Mouse (Mus musculus) neural tube, embryonic 14.5 days (tissue): ENCODE data around the gene Pxmp4. TPM values are rescaled to one million over a fixed set of nuclear protein-coding genes. Genes with fewer than 3 reads are reported as not detected.

ENCODE experiments used
- ATAC-seq: fragments of 200-750 bp; cut with Nextera tagmentation; 2 replicates; pipeline ENCODE4 v1.8.0; 2017; ENCODE audit warnings: low read depth, mild to moderate bottlenecking, moderate TSS enrichment, moderate library complexity
- H3K27ac ChIP-seq: fragments of 300-500 bp; sonication (generic); 2 replicates; pipeline ENCODE4 v1.5.1; 2014; ENCODE audit warnings: low read depth, mild to moderate bottlenecking, control low read depth, low read length, moderate library complexity, mixed read lengths
- H3K27me3 ChIP-seq: fragments of 300-500 bp; sonication (generic); 2 replicates; pipeline ENCODE4 v1.6.1; 2014; ENCODE audit warnings: low read length; ENCODE audit not compliant: control insufficient read depth, insufficient read depth
- H3K36me3 ChIP-seq: fragments of 300-500 bp; sonication (generic); 2 replicates; pipeline ENCODE4 v1.6.1; 2014; ENCODE audit warnings: low read length, mixed read lengths; ENCODE audit not compliant: control insufficient read depth, insufficient read depth
- H3K4me1 ChIP-seq: fragments of 300-500 bp; sonication (generic); 2 replicates; pipeline ENCODE4 v1.6.1; 2014; ENCODE audit warnings: low read length; ENCODE audit not compliant: control insufficient read depth, insufficient read depth
- H3K4me2 ChIP-seq: fragments of 300-500 bp; sonication (generic); 2 replicates; pipeline ENCODE4 v1.6.1; 2014; ENCODE audit warnings: mild to moderate bottlenecking, low read depth, low read length, control low read depth
- H3K4me3 ChIP-seq: fragments of 300-500 bp; sonication (generic); 2 replicates; pipeline ENCODE4 v1.5.1; 2014; ENCODE audit warnings: low read depth, low read length, control low read depth, mixed read lengths
- H3K9ac ChIP-seq: fragments of 300-500 bp; sonication (generic); replicated peaks from 2 replicates; pipeline ENCODE4 v1.6.1; 2014; ENCODE audit warnings: low read depth, mild to moderate bottlenecking, control low read depth, low read length, mixed read lengths
- H3K9me3 ChIP-seq: fragments of 300-500 bp; sonication (generic); 2 replicates; pipeline ENCODE4 v1.6.1; 2016; ENCODE audit warnings: low read length; ENCODE audit not compliant: control insufficient read depth
- WGBS: fragments of 180-500 bp; shearing (Covaris S2); extraction: QIAGEN DNeasy Blood & Tissue Kit; methylation state at CpG from one replicate; pipeline ENCODE4 v1.1.7; 2014; 5-methylcytosine and 5-hydroxymethylcytosine counted together
- polyA plus RNA-seq: library from polyadenylated mRNA; unstranded; fragments of >200 nt; fragmentation: Nextera tagmentation; extraction: Ambion mirVana; gene quantifications from 2 replicates; pipeline ENCODE4 v1.2.1, GENCODE M21; 2014

The Pxmp4 gene
- 16.0 and 17.5 TPM in 2 replicates for polyA plus RNA-seq

- peak within 1 kb of the TSS; percentile 73 for H3K4me3 ChIP-seq
- H3K4me1 ChIP-seq = peaks cover 12% of the 10 kb centered on the region
- no peaks in the 10 kb centered on the region for H3K27me3 ChIP-seq
- H3K4me2 ChIP-seq = peak within 1 kb of the TSS; percentile 79
- peak within 1 kb of the TSS; percentile 28; the same call in 1 of the 2 replicates for H3K27ac ChIP-seq
- H3K9me3 ChIP-seq = no peaks in the 10 kb centered on the region
- under 1% methylated on average over 13 of the region's 13 CpGs for WGBS
- peak; percentile 100 for ATAC-seq
- H3K36me3 ChIP-seq = no peaks in the 10 kb centered on the region
- H3K9ac ChIP-seq = peak within 1 kb of the TSS; percentile 72
Measured at GRCm38 (mm10) chr2:154603638-154604153, at the start of gene Pxmp4. TSS of gene Pxmp4 (minus strand) at chr2:154603708.

GRCm38 (mm10) chr2:154651363-154651762 is 47.9 kb upstream of the Pxmp4 start, which contains the start of gene Chmp4b:
TSS of gene Chmp4b (plus strand) at chr2:154651705.
- Histone ChIP-seq H3K9me3 (no peaks in the 10 kb centered on the region), H3K27me3 (no peaks in the 10 kb centered on the region), H3K36me3 (no peaks in the 10 kb centered on the region), H3K4me1 (no peaks in the 10 kb centered on the region), H3K4me3 (no peak within 1 kb of the TSS), H3K4me2 (no peak within 1 kb of the TSS), H3K27ac (no peak within 1 kb of the TSS), H3K9ac (no peak within 1 kb of the TSS)
- no peak for ATAC-seq
- WGBS = 63% methylated on average over 8 of the region's 8 CpGs

- ATAC-seq = no peak
- Histone ChIP-seq H3K9me3 (no peaks in the 10 kb centered on the region), H3K36me3 (peaks cover 4% of the 10 kb centered on the region; the same call in 1 of the 2 replicates), H3K4me2 (no peak overlapping the region), H3K27me3 (no peaks in the 10 kb centered on the region), H3K4me3 (no peak overlapping the region), H3K27ac (no peak overlapping the region), H3K4me1 (no peaks in the 10 kb centered on the region), H3K9ac (no peak overlapping the region)
- 76% methylated on average over 3 of the region's 3 CpGs for WGBS
Measured at GRCm38 (mm10) chr2:154650404-154650803, 46.9 kb upstream of the Pxmp4 start.

- Histone ChIP-seq H3K27ac (no peak overlapping the region), H3K9me3 (no peaks in the 10 kb centered on the region), H3K36me3 (peaks cover 12% of the 10 kb centered on the region; the same call in 1 of the 2 replicates), H3K9ac (no peak overlapping the region), H3K4me3 (no peak overlapping the region), H3K4me2 (no peak overlapping the region), H3K27me3 (no peaks in the 10 kb centered on the region), H3K4me1 (no peaks in the 10 kb centered on the region)
- ATAC-seq = no peak
- 33% methylated on average over 3 of the region's 3 CpGs for WGBS
Measured at GRCm38 (mm10) chr2:154648086-154648485, 44.6 kb upstream of the Pxmp4 start.

GRCm38 (mm10) chr2:154646634-154647033 is 43.1 kb upstream of the Pxmp4 start:
- ATAC-seq = no peak

GRCm38 (mm10) chr2:154642712-154643385 is 39.3 kb upstream of the Pxmp4 start:
- ATAC-seq = no peak
- Histone ChIP-seq H3K4me1 (no peaks in the 10 kb centered on the region), H3K9ac (no peak overlapping the region), H3K9me3 (no peaks in the 10 kb centered on the region), H3K4me3 (no peak overlapping the region), H3K27ac (no peak overlapping the region), H3K36me3 (peaks cover 25% of the 10 kb centered on the region), H3K4me2 (no peak overlapping the region), H3K27me3 (no peaks in the 10 kb centered on the region)
- WGBS = 96% methylated on average over 6 of the region's 6 CpGs

More at GRCm38 (mm10) chr2:154646634-154647033, 43.1 kb upstream of the Pxmp4 start:
- H3K4me1 ChIP-seq = no peaks in the 10 kb centered on the region
- no peak overlapping the region for H3K27ac ChIP-seq
- no peaks in the 10 kb centered on the region for H3K9me3 ChIP-seq
- no peak overlapping the region for H3K9ac ChIP-seq
- H3K4me3 ChIP-seq = no peak overlapping the region
- 78% methylated on average over 5 of the region's 5 CpGs for WGBS
- no peaks in the 10 kb centered on the region for H3K27me3 ChIP-seq
- H3K36me3 ChIP-seq = peaks cover 12% of the 10 kb centered on the region; the same call in 1 of the 2 replicates
- H3K4me2 ChIP-seq = no peak overlapping the region

GRCm38 (mm10) chr2:154642005-154642459 is 38.5 kb upstream of the Pxmp4 start:
- WGBS = 97% methylated on average over 9 of the region's 9 CpGs
- Histone ChIP-seq H3K4me3 (no peak overlapping the region), H3K27ac (no peak overlapping the region), H3K4me1 (no peaks in the 10 kb centered on the region), H3K9ac (no peak overlapping the region), H3K27me3 (no peaks in the 10 kb centered on the region), H3K36me3 (peaks cover 27% of the 10 kb centered on the region), H3K9me3 (no peaks in the 10 kb centered on the region), H3K4me2 (no peak overlapping the region)
- no peak for ATAC-seq

- H3K4me2 ChIP-seq = no peak overlapping the region
- no peak overlapping the region for H3K27ac ChIP-seq
- ATAC-seq = no peak
- WGBS = 79% methylated on average over 8 of the region's 8 CpGs
- H3K4me3 ChIP-seq = no peak overlapping the region
- peaks cover 27% of the 10 kb centered on the region for H3K36me3 ChIP-seq
- no peak overlapping the region for H3K9ac ChIP-seq
- H3K9me3 ChIP-seq = no peaks in the 10 kb centered on the region
- H3K4me1 ChIP-seq = no peaks in the 10 kb centered on the region
- H3K27me3 ChIP-seq = no peaks in the 10 kb centered on the region
Measured at GRCm38 (mm10) chr2:154641176-154641575, 37.7 kb upstream of the Pxmp4 start.

- no peak for ATAC-seq
- H3K36me3 ChIP-seq = peaks cover 32% of the 10 kb centered on the region
Measured at GRCm38 (mm10) chr2:154639115-154639514, 35.6 kb upstream of the Pxmp4 start.

More at GRCm38 (mm10) chr2:154639115-154639514, 35.6 kb upstream of the Pxmp4 start:
- Histone ChIP-seq H3K9me3 (no peaks in the 10 kb centered on the region), H3K9ac (no peak overlapping the region), H3K4me3 (no peak overlapping the region), H3K4me1 (no peaks in the 10 kb centered on the region), H3K4me2 (no peak overlapping the region), H3K27ac (no peak overlapping the region), H3K27me3 (no peaks in the 10 kb centered on the region)
- WGBS = 95% methylated on average over 4 of the region's 4 CpGs
